Mouse (Mus musculus) heart, embryonic 14.5 days (tissue): ENCODE data around the gene Rab17. TPM values are rescaled to one million over a fixed set of nuclear protein-coding genes. Genes with fewer than 3 reads are reported as not detected.

Experiments used
- ATAC-seq: fragments of 200-750 bp; cut with Nextera tagmentation; 2 replicates; pipeline ENCODE4 v1.8.0; 2017; ENCODE audit warnings: low read depth, moderate TSS enrichment; ENCODE audit not compliant: insufficient number of reproducible peaks, insufficient read depth, low FRiP score
- H3K27ac ChIP-seq, 2 experiments: fragments of 200-500 bp in 1 of 2; fragments of 300-500 bp in 1 of 2; sonication (generic) in 1 of 2; replicated peaks in 1 of 2; 2 replicates each; pipeline ENCODE4 v1.5.1; 2012 to 2014; ENCODE audit warnings: low read depth in 2 of 2, low read length in 2 of 2, control low read depth in 1 of 2, mild to moderate bottlenecking in 1 of 2, mixed read lengths in 1 of 2; ENCODE audit not compliant: control insufficient read depth in 1 of 2, insufficient read depth in 1 of 2
- H3K27me3 ChIP-seq: fragments of 300-500 bp; sonication (generic); 2 replicates; pipeline ENCODE4 v1.6.1; 2014; ENCODE audit warnings: mild to moderate bottlenecking, low read length, control low read depth; ENCODE audit not compliant: control insufficient read depth, insufficient read depth
- H3K36me3 ChIP-seq: fragments of 300-500 bp; sonication (generic); 2 replicates; pipeline ENCODE4 v1.6.1; 2014; ENCODE audit warnings: mild to moderate bottlenecking, control low read depth, low read length, mixed read lengths; ENCODE audit not compliant: control insufficient read depth, insufficient read depth
- H3K4me1 ChIP-seq, 2 experiments: fragments of 200-500 bp in 1 of 2; fragments of 300-500 bp in 1 of 2; sonication (generic) in 1 of 2; 2 replicates each; pipeline ENCODE4 v1.6.1; 2012 to 2014; ENCODE audit warnings: low read length in 2 of 2, control low read depth in 1 of 2, mixed read lengths in 1 of 2; ENCODE audit not compliant: control insufficient read depth in 2 of 2, insufficient read depth in 2 of 2
- H3K4me2 ChIP-seq: fragments of 300-500 bp; sonication (generic); 2 replicates; pipeline ENCODE4 v1.6.1; 2014; ENCODE audit warnings: mild to moderate bottlenecking, low read length
- H3K4me3 ChIP-seq, 2 experiments: fragments of 200-500 bp in 1 of 2; fragments of 300-500 bp in 1 of 2; sonication (generic) in 1 of 2; 2 replicates each; pipeline ENCODE4 v1.5.1; 2012 to 2014; ENCODE audit warnings: low read length in 2 of 2, mild to moderate bottlenecking in 2 of 2, control low read depth in 1 of 2, low read depth in 1 of 2, moderate library complexity in 1 of 2; ENCODE audit not compliant: control insufficient read depth in 1 of 2, insufficient read depth in 1 of 2
- H3K9ac ChIP-seq: fragments of 300-500 bp; sonication (generic); 2 replicates; pipeline ENCODE4 v1.6.1; 2014; ENCODE audit warnings: mild to moderate bottlenecking, low read length
- H3K9me3 ChIP-seq: fragments of 300-500 bp; sonication (generic); 2 replicates; pipeline ENCODE4 v1.6.1; 2016; ENCODE audit warnings: low read length, control low read depth; ENCODE audit not compliant: control insufficient read depth
- WGBS: fragments of 180-500 bp; shearing (Covaris S2); extraction: QIAGEN DNeasy Blood & Tissue Kit; methylation state at CpG from one replicate; pipeline ENCODE4 v1.1.7; 2014; 5-methylcytosine and 5-hydroxymethylcytosine counted together
- polyA plus RNA-seq: library from polyadenylated mRNA; unstranded; fragments of >200 nt; fragmentation: Nextera tagmentation; extraction: Ambion mirVana; gene quantifications from 2 replicates; pipeline ENCODE4 v1.2.1, GENCODE M21; 2014

Gene Rab17
- polyA plus RNA-seq, 1 experiment from 2014 or later, result 2.5 TPM

GRCm38 (mm10) chr1:90953688-90954087 lies 15.8 kb downstream of the Rab17 start:
- Histone ChIP-seq H3K27ac (no peak overlapping the region), H3K9ac (no peak overlapping the region), H3K36me3 (no peaks in the 10 kb centered on the region), H3K9me3 (no peaks in the 10 kb centered on the region), H3K4me3 (no peak overlapping the region), H3K4me1 (peaks cover 0 to 4% of the 10 kb centered on the region in 2 experiments; a peak in 1 of 4 replicates), H3K27me3 (peaks cover 21% of the 10 kb centered on the region), H3K4me2 (no peak overlapping the region)
- ATAC-seq, result no peak
- 77% methylated on average over 11 of the region's 11 CpGs for WGBS

- Histone ChIP-seq H3K4me1 (peaks cover 0 to 4% of the 10 kb centered on the region in 2 experiments; a peak in 1 of 4 replicates), H3K36me3 (no peaks in the 10 kb centered on the region), H3K9ac (no peak within 1 kb of the TSS), H3K27ac (no peak within 1 kb of the TSS), H3K9me3 (no peaks in the 10 kb centered on the region), H3K27me3 (peaks cover 13% of the 10 kb centered on the region), H3K4me2 (no peak within 1 kb of the TSS), H3K4me3 (no peak within 1 kb of the TSS)
- WGBS, result 83% methylated on average over 8 of the region's 8 CpGs
- ATAC-seq, result no peak
Observed at GRCm38 (mm10) chr1:90952808-90953207, 16.7 kb downstream of the Rab17 start, which contains the start of gene Prlh. TSS of gene Prlh (plus strand) at chr1:90953108.

DNA sequence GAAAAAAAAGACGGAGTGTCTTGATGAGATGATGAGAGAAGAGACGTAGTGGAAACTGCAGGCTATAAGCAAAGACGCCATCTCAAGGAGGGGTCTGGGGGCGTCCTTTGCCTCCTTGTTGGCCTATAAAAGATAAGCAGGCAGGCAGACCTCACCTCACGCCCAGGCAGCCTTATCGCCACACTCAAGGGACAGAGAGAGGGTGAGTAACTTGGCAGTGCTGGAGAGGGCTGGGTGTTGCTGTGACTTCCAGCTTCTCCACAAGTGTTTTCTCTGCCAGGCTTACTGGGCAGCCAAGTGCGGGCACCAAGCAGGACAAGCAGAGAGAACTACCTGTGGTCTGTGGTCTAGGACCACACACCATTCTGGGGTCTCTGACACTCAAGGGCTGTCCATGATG lies 17.8 kb downstream of the Rab17 start:
- Histone ChIP-seq H3K4me1 (peaks cover 0 to 4% of the 10 kb centered on the region in 2 experiments; a peak in 1 of 4 replicates), H3K27me3 (peaks cover 6% of the 10 kb centered on the region), H3K27ac (no peak overlapping the region), H3K36me3 (no peaks in the 10 kb centered on the region), H3K4me2 (no peak overlapping the region), H3K4me3 (no peak overlapping the region), H3K9ac (no peak overlapping the region), H3K9me3 (no peaks in the 10 kb centered on the region)
- WGBS, result 47% methylated on average over 7 of the region's 7 CpGs
- ATAC-seq, result no peak

DNA sequence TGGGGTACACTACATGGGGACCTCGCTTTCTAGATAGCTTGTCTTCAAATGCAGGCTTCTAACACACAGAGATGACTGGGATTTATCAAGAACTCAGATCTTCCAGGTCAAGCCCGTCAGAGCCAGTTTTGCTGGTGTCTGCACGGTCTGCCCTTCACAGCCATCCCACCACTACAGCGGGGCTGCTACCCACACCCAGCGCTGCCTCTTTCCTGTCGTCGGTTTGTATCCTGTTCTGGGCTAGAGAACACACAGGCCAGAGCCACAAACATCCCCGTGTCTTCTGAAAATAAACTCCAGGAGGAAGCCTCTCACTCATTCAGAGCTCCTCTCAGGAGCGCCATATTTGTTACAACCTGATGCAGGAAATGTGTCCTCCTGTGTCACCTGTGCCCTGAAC lies 20.2 kb downstream of the Rab17 start:
- ATAC-seq, result no peak
- Histone ChIP-seq H3K4me1 (peaks cover 0 to 4% of the 10 kb centered on the region in 2 experiments; a peak in 1 of 4 replicates), H3K36me3 (no peaks in the 10 kb centered on the region), H3K27me3 (peaks cover 6% of the 10 kb centered on the region), H3K9me3 (no peaks in the 10 kb centered on the region), H3K9ac (no peak overlapping the region), H3K4me3 (no peak overlapping the region), H3K4me2 (no peak overlapping the region), H3K27ac (no peak overlapping the region)
- WGBS, result 57% methylated on average over 9 of the region's 9 CpGs

- no peaks in the 10 kb centered on the region for H3K36me3 ChIP-seq
- no peak overlapping the region for H3K9ac ChIP-seq
- H3K4me1 ChIP-seq, result peaks cover 0 to 4% of the 10 kb centered on the region in 2 experiments; a peak in 1 of 4 replicates
- H3K27ac ChIP-seq, result no peak overlapping the region
- H3K27me3 ChIP-seq, result peaks cover 4% of the 10 kb centered on the region
- WGBS, result 59% methylated on average over 2 of the region's 2 CpGs
- H3K9me3 ChIP-seq, result no peaks in the 10 kb centered on the region
- no peak for ATAC-seq
- H3K4me2 ChIP-seq, result no peak overlapping the region
- H3K4me3 ChIP-seq, result no peak overlapping the region
Observed at GRCm38 (mm10) chr1:90947252-90947651, 22.2 kb downstream of the Rab17 start.

DNA sequence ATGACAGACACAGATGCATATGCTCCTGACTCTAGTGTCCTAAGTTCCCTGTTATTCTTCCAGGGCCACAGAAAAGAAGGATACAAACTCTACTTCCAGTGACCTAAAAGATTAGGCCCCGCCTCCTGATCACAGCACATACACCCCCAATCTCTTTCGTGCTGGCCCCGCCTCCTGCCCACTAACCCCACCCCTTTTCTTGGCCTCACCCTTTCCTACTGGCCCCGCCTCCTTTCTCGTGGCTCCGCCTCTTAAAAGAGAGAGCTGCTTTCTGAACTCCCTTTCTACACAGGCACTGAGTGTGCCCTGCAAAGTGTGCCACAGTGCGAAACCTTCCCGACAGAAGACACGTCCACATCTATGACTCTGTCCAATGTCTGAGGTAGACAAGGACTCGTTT lies 24.3 kb downstream of the Rab17 start:
- Histone ChIP-seq H3K9me3 (no peaks in the 10 kb centered on the region), H3K27ac (no peak overlapping the region)

GRCm38 (mm10) chr1:90939980-90940379 lies 29.5 kb downstream of the Rab17 start:
- 44% methylated on average over 4 of the region's 4 CpGs for WGBS
- H3K27ac ChIP-seq, result no peak overlapping the region

More for the DNA sequence above, 24.3 kb downstream of the Rab17 start:
- H3K4me3 ChIP-seq, result no peak overlapping the region
- WGBS, result 53% methylated on average over 10 of the region's 10 CpGs
- no peaks in the 10 kb centered on the region for H3K4me1 ChIP-seq
- no peaks in the 10 kb centered on the region for H3K27me3 ChIP-seq
- no peak overlapping the region for H3K4me2 ChIP-seq
- H3K36me3 ChIP-seq, result no peaks in the 10 kb centered on the region
- H3K9ac ChIP-seq, result no peak overlapping the region
- ATAC-seq, result no peak

GRCm38 (mm10) chr1:90936990-90937389 lies 32.5 kb downstream of the Rab17 start:
- Histone ChIP-seq H3K36me3 (no peaks in the 10 kb centered on the region), H3K27ac (no peak overlapping the region), H3K4me3 (no peak overlapping the region), H3K27me3 (no peaks in the 10 kb centered on the region; the same call in 1 of the 2 replicates), H3K4me1 (peaks cover 6 to 7% of the 10 kb centered on the region in 2 experiments; a peak in 2 of 4 replicates), H3K4me2 (no peak overlapping the region), H3K9me3 (no peaks in the 10 kb centered on the region), H3K9ac (no peak overlapping the region)
- WGBS, result 71% methylated on average over 9 of the region's 9 CpGs
- ATAC-seq, result no peak

More at GRCm38 (mm10) chr1:90939980-90940379, 29.5 kb downstream of the Rab17 start:
- H3K9me3 ChIP-seq, result no peaks in the 10 kb centered on the region
- no peak overlapping the region for H3K9ac ChIP-seq
- ATAC-seq, result no peak
- no peak overlapping the region for H3K4me3 ChIP-seq
- no peaks in the 10 kb centered on the region for H3K27me3 ChIP-seq
- H3K36me3 ChIP-seq, result no peaks in the 10 kb centered on the region
- no peak overlapping the region for H3K4me2 ChIP-seq
- H3K4me1 ChIP-seq, result peaks cover 0 to 2% of the 10 kb centered on the region in 2 experiments; a peak in 1 of 4 replicates
